Mouse (Mus musculus) kidney, adult 2 months (tissue): ENCODE measurements around the gene Cables2.

Experiments used
- CTCF ChIP-seq: fragments of 200-500 bp; conservative IDR thresholded peaks from 2 replicates; pipeline ENCODE4 v1.5.1; 2011; ENCODE audit warnings: low read depth, mild to moderate bottlenecking, control low read depth, low read length, moderate library complexity, mixed read lengths; ENCODE audit not compliant: insufficient read depth, insufficient read length
- POLR2A ChIP-seq: fragments of 200-500 bp; IDR thresholded peaks from one replicate; pipeline ENCODE4 v1.6.1; 2011; ENCODE audit warnings: low read depth, low read length, control low read depth

- TF ChIP-seq CTCF (no peak), POLR2A (no peak)
These were observed 25.4 kb downstream of the Cables2 start for GRCm38 (mm10) chr2:180247916-180248315.
